Mouse (Mus musculus): ENCODE measurements around the gene S100g.

DNA sequence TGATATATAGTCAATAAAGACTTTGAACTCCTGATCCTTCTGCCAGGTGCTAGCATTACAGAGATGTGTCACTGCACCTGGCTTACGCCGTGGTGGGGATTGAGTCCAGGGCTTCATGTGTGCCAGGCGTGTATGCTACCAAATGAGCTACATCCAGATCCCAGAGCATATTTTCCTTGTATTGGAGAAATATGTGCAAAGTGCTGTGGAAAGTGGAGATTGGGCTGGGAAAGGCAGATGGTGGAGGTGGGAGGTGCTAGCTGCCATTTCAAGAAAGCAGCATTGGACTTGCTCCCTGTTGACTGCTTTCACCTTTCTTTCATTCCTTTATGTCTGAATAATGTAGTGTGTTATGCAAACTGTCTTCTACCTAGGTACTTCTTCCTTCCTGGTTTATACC, 50.7 kb downstream of the S100g start:
- TF ChIP-seq EP300 (IDR thresholded peaks at IDR 0.05; ENCODE audit: low read depth) (no peak), CTCF (IDR thresholded peaks at IDR 0.05; ENCODE audit: low read depth) (no peak)

Measured in liver, embryonic 14.5 days (tissue).